Mouse (Mus musculus) heart, adult 18-20 months (tissue): ENCODE results near the gene Washc1. TPM values are rescaled to one million over a fixed set of nuclear protein-coding genes. Genes with fewer than 3 reads are reported as not detected.
A peak's percentile ranks its signal among the peaks of the same experiment; 100 is the strongest.
"Not testable (repeated sequence)": the region's sequence is repeated elsewhere in the genome, so short reads cannot be mapped to it uniquely, and the experiment has no call there.

Experiments
- DNase-seq, 2 experiments: peaks; one replicate each; pipeline ENCODE4 v3.0.0; 2021 to 2022; ENCODE audit warnings: mixed read lengths in 1 of 2
- total RNA-seq, 2 experiments: library from RNA; stranded (reverse); gene quantifications; 2 replicates each; pipeline ENCODE4 v1.2.3; 2021

Washc1 gene
- total RNA-seq, 2 experiments from 2014 or later: 22.5 to 25.0 TPM

GRCm38 (mm10) chr17:66112166-66112565 lies 821 bp downstream of the Washc1 start:
- DNase-seq: no peak

GRCm38 (mm10) chr17:66118991-66119390 lies 7.6 kb downstream of the Washc1 start:
- no peak for DNase-seq

- DNase-seq: no peak
Observed at GRCm38 (mm10) chr17:66120701-66121100, 9.4 kb downstream of the Washc1 start.

- DNase-seq: peak; percentile 93 to 98
Observed at GRCm38 (mm10) chr17:66123066-66123815, 11.9 kb downstream of the Washc1 start, which contains the start of gene Ddx11. Gene Ddx11 (plus strand): TSS chr17:66123520.

GRCm38 (mm10) chr17:66123816-66124610 lies 12.7 kb downstream of the Washc1 start:
- DNase-seq: peak in 1 of 2 experiments; percentile 20

- no peak for DNase-seq
Observed at GRCm38 (mm10) chr17:66125211-66125610, 13.9 kb downstream of the Washc1 start.

- DNase-seq: no peak
Observed at GRCm38 (mm10) chr17:66130371-66130770, 19.0 kb downstream of the Washc1 start.

GRCm38 (mm10) chr17:66131212-66131611 lies 19.9 kb downstream of the Washc1 start:
- no peak for DNase-seq

- not testable (repeated sequence) for DNase-seq
Observed at GRCm38 (mm10) chr17:66152706-66153662, 41.6 kb downstream of the Washc1 start.

GRCm38 (mm10) chr17:66153735-66154423 lies 42.5 kb downstream of the Washc1 start:
- DNase-seq: not testable (repeated sequence)

GRCm38 (mm10) chr17:66154876-66155275 lies 43.5 kb downstream of the Washc1 start:
- DNase-seq: no peak

- no peak for DNase-seq
Observed at GRCm38 (mm10) chr17:66158271-66158670, 46.9 kb downstream of the Washc1 start.

GRCm38 (mm10) chr17:66167141-66167540 lies 55.8 kb downstream of the Washc1 start:
- not testable (repeated sequence) for DNase-seq

Other genes starting within 250 kb of the Washc1 start
- 10 to 100 TPM; 35.3 to 36.3 TPM for gene Ralbp1, start 225.7 kb upstream of the Washc1 start, total RNA-seq
- gene Twsg1, start 160.3 kb upstream of the Washc1 start, total RNA-seq: 10 to 100 TPM; 74.0 to 76.9 TPM
- gene Ankrd12, start 34.5 kb upstream of the Washc1 start, total RNA-seq: 10 to 100 TPM; 18.3 to 19.8 TPM
- 1,000 to 10,000 TPM; 1,218 to 1,257 TPM for gene Ndufv2, start 10.0 kb upstream of the Washc1 start, total RNA-seq
- gene Ddx11, start 12.0 kb downstream of the Washc1 start, total RNA-seq: 1 to 10 TPM; 1.2 to 1.5 TPM